Mouse (Mus musculus) heart, adult 2 months (tissue): Measurements from ENCODE around the gene Agrp.

Experiments used
- EP300 ChIP-seq: fragments of 200-500 bp; IDR thresholded peaks from 2 replicates; pipeline ENCODE4 v1.6.1; 2011; ENCODE audit warnings: low read depth, low read length, control low read depth; ENCODE audit not compliant: insufficient read depth
- POLR2A ChIP-seq: fragments of 200-500 bp; IDR thresholded peaks from 2 replicates; pipeline ENCODE4 v1.6.1; 2011; ENCODE audit warnings: mild to moderate bottlenecking, low read depth, low read length, control low read depth; ENCODE audit not compliant: insufficient read depth

GRCm38 (mm10) chr8:105626086-105626485, 11.1 kb downstream of the Agrp start:
- TF ChIP-seq EP300 (no peak), POLR2A (no peak)
